Mouse (Mus musculus) mouse trophoblast stem cell (cell line): Measurements from ENCODE around the gene Ptch1.

Experiments
- in situ Hi-C, 2 experiments: fragments of 300-500 bp; cut with MseI, MboI; formaldehyde crosslinking; loops; 2 replicates in 1 of 2; 3 replicates in 1 of 2; pipeline ENCODE4 v1.15.1; 2025

Ptch1 gene

DNA sequence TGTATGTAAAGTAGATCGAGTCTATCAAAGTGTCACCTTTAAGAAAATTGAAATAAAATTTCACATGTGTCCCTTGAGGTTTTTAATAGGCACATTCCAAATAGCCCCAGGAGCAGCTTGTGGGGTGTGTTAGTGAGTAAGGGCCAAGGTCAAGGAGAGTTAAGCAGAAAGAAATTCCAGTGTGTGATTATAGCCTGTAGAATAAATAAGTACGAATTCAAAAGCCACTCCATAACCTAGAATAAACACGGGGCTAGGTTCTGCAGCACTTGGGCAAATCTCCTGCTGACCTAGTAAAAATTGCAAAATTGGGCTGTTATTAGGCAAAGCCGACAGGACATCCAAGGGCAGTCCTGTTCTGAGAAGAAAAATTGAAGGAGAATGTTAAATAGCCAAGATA is 38.4 kb downstream of the Ptch1 start:
- in situ Hi-C loops: no loop called here

DNA sequence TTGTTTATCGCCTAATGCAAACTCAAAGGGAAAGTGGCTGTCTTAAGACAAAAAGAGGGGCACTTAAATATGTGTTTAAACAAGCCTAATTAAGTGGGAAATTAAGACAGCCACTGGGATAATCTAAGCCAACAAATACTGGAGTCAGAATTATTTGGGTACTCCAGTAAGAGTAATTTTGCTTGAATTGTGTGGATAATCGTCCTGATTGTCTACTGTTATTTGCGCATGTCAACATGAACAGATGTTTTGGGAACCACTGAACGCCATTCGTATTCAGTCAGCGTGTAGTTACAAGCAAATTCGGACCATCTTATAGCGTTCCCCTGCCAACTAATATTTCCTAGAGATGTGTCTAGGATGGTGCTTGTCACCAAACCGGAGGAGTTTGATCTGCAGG is 42.5 kb downstream of the Ptch1 start:
- in situ Hi-C loops: no loop called here

DNA sequence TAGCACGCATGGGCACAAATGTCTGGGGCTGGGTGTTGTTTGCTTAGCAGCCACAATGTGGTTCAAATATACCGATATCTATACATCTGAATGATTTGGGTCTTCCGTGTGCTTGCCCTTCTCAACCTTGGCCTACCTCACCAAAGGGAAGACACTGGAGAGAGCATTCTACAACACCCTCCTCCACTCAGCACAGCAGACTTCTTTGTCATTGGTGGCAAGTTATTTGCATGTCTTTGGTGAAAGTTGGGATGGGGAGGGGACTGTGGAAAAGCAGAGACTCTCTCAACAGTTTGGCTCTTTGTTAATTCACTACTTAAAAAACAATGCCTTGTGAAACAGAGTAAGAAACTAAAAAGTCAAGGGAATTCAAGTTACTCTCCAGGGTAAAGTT is 43.0 kb downstream of the Ptch1 start:
- in situ Hi-C loops: no loop called here

DNA sequence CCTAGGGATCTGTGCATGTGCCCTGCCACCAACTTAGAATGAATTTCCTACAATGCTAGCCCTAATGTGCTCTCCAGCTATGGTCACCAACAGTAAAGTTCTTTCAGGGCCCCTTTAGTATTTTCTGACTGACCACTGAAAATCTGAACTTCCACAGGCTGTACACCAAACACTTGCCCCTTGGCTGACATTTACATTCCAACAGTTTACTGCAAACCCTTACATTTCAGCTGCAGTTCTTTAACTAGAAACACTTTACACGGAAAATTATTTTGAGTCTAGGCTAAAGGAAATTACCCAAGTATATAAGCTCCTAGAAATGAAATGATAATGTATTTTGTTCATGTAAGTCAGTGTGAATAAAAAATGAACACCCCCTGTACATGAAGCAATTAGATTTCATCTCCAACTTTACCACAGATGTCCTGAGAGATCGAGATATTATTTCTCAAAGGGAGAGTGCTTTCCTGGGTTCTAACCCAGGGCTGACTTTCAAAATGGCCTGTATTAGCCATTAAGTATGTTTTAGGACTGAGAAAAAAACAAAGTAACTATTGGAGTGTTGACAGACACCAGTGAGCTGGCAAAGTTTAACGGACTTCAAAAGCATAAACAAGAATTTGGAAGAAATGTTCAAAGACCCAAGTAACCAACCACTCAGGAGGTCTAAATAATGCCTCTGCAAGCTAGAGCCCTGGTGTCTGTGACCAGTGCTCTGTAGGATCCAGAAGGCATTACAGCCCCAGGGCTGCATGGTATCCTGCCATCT is 43.6 kb downstream of the Ptch1 start:
- in situ Hi-C loops: no loop called here

DNA sequence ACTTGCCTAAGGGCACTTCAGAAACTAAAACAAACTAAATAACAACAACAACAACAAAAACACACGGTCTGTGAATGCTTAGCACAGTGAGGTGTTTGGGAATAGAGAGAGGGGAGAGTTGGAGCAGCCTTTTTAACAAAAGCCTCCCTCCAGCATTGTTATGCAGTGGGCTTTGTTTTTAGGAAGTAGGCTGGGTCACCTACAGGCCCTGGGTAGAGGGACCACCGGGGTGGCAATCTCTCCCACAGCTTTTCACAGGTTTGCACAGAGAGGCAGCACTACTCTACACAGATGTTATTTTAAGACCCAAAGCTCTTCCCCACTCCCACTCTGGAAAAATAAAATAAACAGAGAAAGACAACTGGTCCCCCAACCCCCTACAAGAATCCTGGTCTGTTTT is 44.5 kb downstream of the Ptch1 start:
- in situ Hi-C loops: no loop called here

DNA sequence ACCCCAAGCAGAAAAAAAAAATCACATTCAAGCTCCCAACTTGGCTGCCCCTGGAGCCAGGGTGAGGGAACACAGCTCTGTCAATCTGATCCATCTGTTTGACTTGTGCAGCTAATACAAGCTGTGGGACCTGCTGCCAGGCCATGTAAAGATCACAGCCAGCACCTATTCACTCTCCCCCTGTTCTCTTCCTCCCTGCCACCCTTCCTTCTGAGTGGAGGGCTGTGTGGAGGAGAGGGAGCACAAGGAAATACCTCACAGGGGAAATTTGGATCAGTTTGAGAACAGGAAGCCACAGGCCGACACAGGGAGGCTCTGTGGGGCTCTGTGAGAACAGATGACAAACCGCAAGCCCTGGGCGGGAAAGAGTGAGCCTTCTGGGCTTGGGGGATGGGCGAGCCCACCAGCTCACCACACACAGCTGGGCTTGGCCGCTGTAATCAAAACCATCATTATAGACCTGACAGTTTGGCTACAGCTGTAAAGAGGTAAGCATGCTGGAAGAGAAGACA is 45.2 kb downstream of the Ptch1 start:
- in situ Hi-C loops: no loop called here

DNA sequence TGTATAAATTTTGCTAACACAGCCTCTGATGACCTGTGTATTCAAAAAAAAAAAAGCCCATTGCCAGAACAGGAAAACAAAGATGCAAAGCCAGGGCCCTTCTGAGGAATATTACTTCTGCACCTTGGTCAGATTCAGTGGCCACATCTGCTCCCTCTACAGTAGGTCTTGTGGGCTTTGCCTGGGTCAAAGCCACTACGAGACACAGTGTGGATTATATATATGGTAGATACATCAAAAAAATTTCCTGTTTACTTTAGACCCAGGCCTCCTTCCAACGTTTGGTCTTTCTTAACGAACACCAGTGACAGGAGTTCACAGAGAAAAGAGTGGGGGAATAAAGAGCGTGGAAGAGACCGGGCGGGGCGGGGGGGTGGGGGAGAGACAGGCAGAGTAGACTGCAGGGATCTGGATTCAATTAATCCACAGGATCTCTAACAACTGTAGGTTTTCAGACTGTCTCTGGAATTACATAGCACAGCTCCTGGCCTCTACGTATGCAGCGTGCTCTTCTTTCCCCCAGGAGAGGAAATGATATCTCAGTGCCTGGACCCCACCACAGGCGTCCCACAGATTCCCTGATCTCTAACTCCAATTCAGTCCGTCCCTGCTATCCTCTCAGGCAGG is 47.7 kb downstream of the Ptch1 start:
- in situ Hi-C loops: no loop called here

DNA sequence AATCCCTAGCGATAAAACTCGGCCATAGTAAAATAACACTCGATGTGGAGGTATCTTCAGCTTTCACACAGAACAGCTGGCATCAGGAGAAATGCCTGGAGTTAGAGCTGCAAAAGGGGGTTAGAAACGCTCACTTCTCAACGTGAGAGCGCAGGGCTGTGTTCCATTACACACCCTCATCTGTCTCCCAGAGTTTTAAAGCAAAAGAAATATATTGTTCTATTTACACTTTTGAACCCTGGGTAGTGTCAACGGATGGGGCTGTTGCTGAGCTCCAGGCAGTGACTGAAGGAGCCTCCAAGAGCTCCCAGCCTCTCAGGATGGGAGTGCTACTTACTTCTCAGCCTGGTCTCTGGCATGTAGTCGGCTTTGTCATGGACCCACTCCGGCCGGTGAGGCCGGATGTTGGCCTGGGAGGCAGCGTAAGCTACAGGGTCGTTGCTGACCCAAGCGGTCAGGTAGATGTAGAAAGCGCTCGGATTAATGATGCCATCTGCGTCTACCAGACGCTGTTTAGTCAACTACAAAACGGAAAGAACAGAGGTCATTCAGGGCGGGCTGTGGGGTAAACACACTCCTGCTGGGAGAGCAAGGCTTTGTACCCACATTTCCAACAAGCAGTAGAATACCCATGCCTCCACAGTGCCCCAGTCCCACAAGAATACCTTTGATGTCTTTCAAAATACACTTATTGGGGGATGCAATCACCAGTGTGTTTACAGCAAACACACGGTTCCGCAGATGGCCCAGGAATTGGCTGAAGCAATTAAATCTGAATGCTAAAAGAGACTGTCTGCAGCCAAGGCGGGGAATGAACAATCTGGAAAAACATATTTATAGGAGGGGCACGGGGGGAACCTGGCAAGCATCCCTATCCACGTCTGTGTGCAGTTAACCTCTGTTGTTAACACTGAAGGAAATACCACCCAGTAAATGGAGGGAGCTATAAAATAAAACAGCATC is 48.5 kb downstream of the Ptch1 start:
- in situ Hi-C loops: no loop called here

DNA sequence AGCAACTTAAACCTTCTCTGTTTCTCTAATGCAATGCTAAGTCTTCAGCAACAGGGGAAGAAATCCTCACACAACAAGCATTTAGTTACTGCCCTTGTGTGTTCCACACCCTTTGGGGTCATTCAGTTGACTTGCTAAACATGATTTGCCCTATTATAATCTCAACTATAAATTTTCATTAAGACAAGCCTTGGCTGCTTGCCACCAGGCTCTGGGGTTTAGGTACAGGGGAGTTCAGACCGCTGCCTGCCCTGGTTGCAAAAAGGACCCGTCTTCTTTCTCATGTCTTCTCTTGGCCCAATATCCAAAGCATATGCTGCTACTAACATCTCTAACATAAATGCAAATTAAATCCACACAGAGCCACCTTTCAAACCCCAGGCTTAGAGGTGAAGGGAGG is 49.3 kb downstream of the Ptch1 start:
- in situ Hi-C loops: no loop called here

DNA sequence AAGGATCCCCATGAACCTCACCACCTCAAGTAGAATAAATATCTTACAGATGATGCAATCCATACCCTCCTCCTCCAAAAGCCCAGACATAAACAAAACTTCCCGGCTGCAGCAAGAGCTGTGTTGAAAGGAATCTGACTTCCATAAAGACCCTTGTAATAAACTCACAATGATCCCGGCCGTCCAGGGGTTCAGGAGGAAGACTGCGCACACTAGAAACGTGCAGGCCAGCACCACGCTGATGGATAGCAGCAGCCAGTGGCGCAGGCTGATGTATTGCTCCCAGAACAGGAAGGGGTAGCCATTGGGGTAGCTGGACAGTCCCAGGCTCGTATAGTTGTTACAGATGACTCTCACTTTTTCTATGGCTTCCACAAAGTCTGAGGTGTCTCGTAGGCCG is 50.6 kb downstream of the Ptch1 start:
- in situ Hi-C loops: no loop called here

DNA sequence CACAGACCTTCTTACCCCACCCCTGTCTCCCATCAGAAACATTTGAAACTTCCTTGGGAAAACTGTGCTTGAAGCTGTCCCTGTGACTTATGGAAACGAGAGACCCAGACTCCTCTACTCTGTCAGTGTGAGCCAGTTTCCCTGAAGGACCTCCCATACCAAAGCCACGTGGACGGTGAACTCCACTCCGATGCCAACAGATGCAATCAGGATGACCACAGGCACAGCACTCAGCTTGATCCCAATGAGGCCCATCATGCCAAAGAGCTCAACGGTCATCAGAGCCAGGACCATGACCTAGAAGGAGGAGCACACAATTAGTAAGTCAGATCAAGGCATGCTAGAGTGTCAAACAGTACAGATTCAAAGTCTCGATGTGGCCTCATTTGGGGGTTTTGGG is 53.3 kb downstream of the Ptch1 start:
- in situ Hi-C loops: no loop called here

DNA sequence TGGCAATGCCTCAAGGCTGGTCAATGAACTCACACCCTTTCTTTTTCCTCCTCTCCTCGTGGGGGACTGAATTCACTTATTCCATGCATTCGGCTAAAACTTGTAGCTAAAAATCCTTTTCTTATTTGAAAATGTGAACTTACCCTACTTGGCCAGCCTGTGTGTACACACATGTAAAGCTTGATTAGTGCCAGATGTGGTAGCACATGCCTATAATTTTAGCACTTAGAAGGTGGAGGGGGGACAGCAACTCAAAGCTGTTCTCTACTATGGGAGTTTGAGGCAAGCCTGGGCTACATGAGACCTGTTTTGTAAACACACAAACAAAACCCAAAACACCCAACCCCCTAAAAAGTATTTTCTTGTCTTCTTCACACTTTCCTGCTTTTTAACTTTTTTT is 56.9 kb downstream of the Ptch1 start:
- in situ Hi-C loops: no loop called here

DNA sequence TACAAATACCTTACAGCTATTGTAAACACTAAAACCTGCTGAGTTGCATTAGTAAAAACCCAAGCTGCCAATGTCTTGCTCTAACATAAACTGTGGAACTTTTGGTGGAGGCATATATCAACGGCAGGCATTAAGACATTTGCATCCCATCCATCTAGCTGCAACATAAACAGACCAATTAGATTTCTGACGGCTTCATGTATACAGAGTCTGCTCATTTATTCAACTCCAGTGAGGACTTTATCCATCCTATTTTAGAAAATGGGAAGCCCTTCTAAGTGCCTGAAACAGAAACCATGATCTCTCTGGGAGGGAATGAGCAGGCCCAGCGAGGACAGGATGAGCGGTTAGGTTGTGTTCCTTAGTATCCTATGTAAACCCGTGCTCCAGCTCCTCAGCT is 57.9 kb downstream of the Ptch1 start:
- in situ Hi-C loops: no loop called here

DNA sequence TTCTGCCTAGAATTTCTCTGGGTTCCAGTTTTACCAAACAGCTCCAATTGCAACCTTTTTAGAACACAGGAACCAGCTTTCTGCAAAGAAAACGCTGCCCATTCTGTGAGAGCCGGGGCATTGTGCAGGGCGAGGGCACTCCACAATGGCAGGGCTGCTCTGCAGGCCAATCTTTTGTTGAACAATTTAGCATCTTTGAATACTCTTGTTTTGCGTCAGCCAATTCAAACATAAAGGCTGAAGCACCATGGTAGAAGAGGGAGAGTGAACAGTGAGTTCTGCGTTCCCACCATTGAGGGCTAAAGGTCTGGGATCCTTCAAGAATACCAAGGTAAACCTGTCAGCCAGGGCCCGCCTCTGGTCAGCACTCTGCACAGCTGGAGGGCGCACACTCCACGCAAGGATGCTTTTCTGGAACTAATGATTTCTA is 58.5 kb downstream of the Ptch1 start:
- in situ Hi-C loops: no loop called here

DNA sequence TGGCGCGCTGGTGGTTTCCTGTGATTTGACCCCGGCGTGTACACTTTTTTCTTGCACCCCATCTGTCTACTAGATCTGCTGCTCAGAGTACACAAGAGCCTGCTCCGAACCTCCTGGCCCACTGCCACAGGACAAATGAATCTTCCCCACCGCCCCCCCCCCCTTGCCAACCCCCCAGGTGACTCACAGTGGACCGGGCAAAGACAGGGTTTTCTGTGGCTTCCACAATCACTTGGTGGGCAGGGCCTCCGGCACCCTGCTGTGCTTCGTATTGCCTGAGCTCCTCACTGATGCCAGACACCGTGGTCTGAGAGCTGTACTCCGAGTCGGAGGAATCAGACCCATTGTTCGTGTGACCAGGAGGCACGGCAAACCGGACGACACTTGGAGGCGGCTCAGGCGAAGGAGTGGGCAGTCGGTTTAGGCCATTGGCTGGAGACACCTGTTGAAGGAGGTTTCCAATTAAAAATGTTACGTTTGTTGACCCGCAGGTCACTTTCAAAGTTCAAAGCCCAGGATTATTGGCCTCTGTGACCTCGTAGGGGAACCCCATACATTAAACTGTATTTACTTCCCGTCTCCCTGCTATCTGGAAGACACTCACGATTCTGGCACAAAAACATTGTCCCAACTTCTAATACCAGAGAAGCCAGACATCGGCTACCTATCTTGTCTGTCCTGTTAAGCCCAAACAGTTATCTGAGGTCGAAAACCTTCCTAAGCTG is 59.9 kb downstream of the Ptch1 start:
- in situ Hi-C loops: no loop called here

DNA sequence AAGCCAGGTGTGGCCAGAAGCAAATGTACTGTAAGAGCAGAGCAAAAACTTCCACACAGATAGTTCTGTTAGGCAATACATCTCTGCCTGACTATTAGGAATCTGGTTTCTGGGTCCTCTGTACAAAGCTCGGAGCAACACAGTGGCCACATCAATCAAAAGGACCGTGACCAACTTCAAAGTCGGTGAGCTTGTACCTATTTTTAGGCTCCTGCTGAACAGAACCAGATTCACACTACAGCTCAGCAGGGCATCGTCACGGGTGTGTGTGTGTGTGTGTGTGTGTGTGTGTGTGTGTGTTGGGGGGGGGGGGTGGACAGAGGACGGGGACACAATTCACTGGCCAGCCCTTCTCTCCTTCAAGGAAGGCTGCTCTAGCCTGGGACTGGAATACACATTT is 61.0 kb downstream of the Ptch1 start:
- in situ Hi-C loops: no loop called here

DNA sequence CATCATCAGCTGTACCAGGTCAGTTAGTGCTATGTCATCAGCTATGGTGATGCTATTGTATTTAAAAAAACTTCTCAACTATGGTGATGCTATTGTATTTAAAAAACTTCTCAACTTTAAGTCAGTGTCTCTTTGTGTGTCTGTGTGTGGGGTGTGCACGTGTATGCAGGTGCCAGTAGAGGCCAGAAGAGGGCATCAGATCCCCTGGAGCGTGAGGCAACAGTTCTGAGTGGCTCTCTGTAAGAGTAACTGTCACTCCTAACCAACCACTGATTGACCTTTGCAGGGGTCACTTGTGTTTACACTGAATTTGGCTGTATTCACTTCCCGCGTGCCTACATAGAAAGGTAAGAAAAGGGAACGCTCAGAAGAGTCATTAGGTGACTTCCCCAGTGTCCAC is 65.6 kb downstream of the Ptch1 start:
- in situ Hi-C loops: no loop called here

DNA sequence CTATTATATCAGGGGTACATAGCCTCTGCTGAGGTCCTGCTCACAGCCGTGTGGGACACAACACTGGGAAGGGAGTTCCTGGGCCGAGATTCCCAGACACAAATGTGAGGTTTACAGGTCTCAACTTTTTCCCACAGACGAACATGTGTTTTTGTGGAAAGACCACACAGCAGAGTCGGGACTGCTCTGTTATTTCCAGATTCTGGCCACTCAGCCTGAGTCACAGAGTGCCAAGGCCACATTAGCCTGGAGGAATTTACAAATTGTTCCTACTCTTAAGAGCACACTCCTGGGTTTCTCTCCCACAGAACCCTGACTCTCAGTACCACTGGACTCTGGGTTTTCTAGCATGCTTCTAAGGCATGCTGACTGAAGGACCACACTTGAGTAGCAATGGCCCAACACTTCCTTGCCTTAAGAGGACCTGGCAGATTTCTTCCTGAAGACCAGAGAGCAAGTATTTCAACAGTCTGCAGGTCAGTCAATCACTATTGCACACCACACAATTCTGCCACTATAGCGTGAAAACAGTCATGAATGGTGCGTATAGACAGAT is 66.3 kb downstream of the Ptch1 start:
- in situ Hi-C loops: no loop called here

DNA sequence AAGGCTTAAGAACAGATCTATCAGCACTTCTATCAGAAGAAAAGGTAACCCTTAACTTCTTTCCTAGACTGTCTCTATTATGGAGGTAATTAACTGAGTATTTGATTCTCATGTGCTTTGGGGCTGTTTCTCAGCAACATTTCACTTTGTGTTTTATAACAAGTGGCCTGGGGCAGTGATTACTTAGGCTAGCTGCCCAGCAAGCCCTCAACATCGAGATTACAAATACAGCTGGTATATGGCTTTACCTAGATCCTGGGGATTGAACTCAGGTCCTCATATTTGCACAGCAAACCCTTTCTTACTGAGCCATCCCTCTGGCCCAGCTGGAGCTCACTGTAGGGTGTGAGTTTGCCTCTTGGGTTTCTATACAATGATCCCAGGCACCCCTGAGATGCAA is 67.0 kb downstream of the Ptch1 start:
- in situ Hi-C loops: no loop called here

DNA sequence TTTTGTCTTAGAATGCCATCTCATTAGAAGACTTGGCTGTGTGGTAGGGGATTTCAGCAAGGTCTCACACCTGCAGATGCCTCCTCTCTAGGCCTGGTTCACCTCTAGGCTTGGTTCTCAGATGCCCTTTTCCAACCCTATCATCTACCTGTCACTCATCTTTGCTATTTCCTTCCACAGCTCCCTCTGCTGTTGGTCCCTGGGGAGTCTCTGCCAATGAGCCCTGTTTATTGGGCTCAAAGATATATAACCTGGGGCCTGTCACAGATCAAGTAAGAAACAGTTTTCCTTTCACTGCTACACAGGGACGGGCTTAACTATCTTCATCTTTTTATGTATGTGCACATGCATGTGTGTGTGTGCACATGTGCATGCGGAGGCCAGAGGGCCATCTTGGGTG is 71.0 kb downstream of the Ptch1 start:
- in situ Hi-C loops: no loop called here

DNA sequence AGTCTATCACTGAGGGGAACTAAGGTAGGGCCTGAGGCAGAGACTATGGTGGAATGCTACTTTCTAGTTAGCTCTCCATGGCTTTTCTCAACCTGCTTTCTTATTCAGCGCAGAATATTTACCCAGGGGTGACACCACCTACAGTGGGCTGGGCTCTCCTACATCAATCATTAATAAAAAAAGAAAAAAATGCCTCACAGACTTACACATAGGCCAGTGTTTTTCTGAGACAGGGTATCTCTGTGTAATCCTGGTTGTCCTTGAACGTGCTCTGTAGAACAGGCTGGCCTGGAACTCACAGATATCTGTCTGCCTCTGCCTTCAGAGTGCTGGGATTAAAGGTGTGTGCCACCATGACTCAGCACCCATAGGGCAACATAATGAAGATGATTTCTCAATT is 73.9 kb downstream of the Ptch1 start:
- in situ Hi-C loops: no loop called here
